Mouse (Mus musculus): ENCODE data around the gene Slc1a3. TPM values are rescaled to one million over a fixed set of nuclear protein-coding genes. Genes with fewer than 3 reads are reported as not detected.

Slc1a3 gene
- total RNA-seq, 2 experiments from 2014 or later: 294 to 295 TPM

- Histone ChIP-seq H3K4me3 (no peak overlapping the region), H3K27ac (no peak overlapping the region)
- TF ChIP-seq CTCF (IDR thresholded peaks at IDR 0.05): no peak
- intact Hi-C loops (cut with DNase I): no loop called here
- DNase-seq (ENCODE audit: extremely low spot score in 1 of 2, low spot score in 2 of 2): no peak
Observed at GRCm38 (mm10) chr15:8722386-8723100, 12.0 kb upstream of the Slc1a3 start.

GRCm38 (mm10) chr15:8721746-8722145 lies 11.2 kb upstream of the Slc1a3 start:
- Histone ChIP-seq H3K4me3 (no peak overlapping the region), H3K27ac (no peak overlapping the region)
- TF ChIP-seq CTCF (IDR thresholded peaks at IDR 0.05): no peak
- intact Hi-C loops (cut with DNase I): no loop called here
- DNase-seq (ENCODE audit: extremely low spot score in 1 of 2, low spot score in 2 of 2): no peak

GRCm38 (mm10) chr15:8721005-8721404 lies 10.4 kb upstream of the Slc1a3 start:
- TF ChIP-seq CTCF (IDR thresholded peaks at IDR 0.05): no peak
- H3K4me3 ChIP-seq: no peak overlapping the region
- intact Hi-C loops (cut with DNase I): no loop called here
- H3K27ac ChIP-seq: no peak overlapping the region
- no peak for DNase-seq (ENCODE audit: extremely low spot score in 1 of 2, low spot score in 2 of 2)

GRCm38 (mm10) chr15:8718496-8718895 lies 7.9 kb upstream of the Slc1a3 start:
- Histone ChIP-seq H3K27ac (no peak overlapping the region), H3K4me3 (no peak overlapping the region)
- no peak for DNase-seq (ENCODE audit: extremely low spot score in 1 of 2, low spot score in 2 of 2)
- intact Hi-C loops (cut with DNase I): no loop called here
- no peak for TF ChIP-seq CTCF (IDR thresholded peaks at IDR 0.05)

GRCm38 (mm10) chr15:8717021-8717571 lies 6.5 kb upstream of the Slc1a3 start:
- Histone ChIP-seq H3K27ac (peak overlapping the region; percentile 66), H3K4me3 (no peak overlapping the region)
- intact Hi-C loops (cut with DNase I): no loop called here
- no peak for DNase-seq (ENCODE audit: extremely low spot score in 1 of 2, low spot score in 2 of 2)
- no peak for TF ChIP-seq CTCF (IDR thresholded peaks at IDR 0.05)

GRCm38 (mm10) chr15:8716330-8716964 lies 5.9 kb upstream of the Slc1a3 start:
- peak overlapping the region; percentile 66 for H3K27ac ChIP-seq
- TF ChIP-seq CTCF (IDR thresholded peaks at IDR 0.05): no peak
- intact Hi-C loops (cut with DNase I): no loop called here
- no peak overlapping the region for H3K4me3 ChIP-seq
- no peak for DNase-seq (ENCODE audit: extremely low spot score in 1 of 2, low spot score in 2 of 2)

GRCm38 (mm10) chr15:8715666-8716065 lies 5.1 kb upstream of the Slc1a3 start:
- no peak for TF ChIP-seq CTCF (IDR thresholded peaks at IDR 0.05)
- no peak for DNase-seq (ENCODE audit: extremely low spot score in 1 of 2, low spot score in 2 of 2)
- no peak overlapping the region for H3K27ac ChIP-seq
- intact Hi-C loops (cut with DNase I): no loop called here
- no peak overlapping the region for H3K4me3 ChIP-seq

- intact Hi-C loops (cut with DNase I): loop anchor here (5.0 kb wide), 1 partner anchor 70 kb away; no protein-coding TSS in a partner anchor
- no peak for TF ChIP-seq CTCF (IDR thresholded peaks at IDR 0.05)
- DNase-seq (ENCODE audit: extremely low spot score in 1 of 2, low spot score in 2 of 2): no peak
- H3K27ac ChIP-seq: no peak overlapping the region
- H3K4me3 ChIP-seq: no peak overlapping the region
Observed at GRCm38 (mm10) chr15:8712433-8712984, 1.9 kb upstream of the Slc1a3 start.

GRCm38 (mm10) chr15:8711630-8712310 lies 1.2 kb upstream of the Slc1a3 start:
- no peak overlapping the region for H3K27ac ChIP-seq
- TF ChIP-seq CTCF (IDR thresholded peaks at IDR 0.05): no peak
- no peak for DNase-seq (ENCODE audit: extremely low spot score in 1 of 2, low spot score in 2 of 2)
- no peak overlapping the region for H3K4me3 ChIP-seq
- intact Hi-C loops (cut with DNase I): loop anchor here (5.0 kb wide), 1 partner anchor 71 kb away; no protein-coding TSS in a partner anchor

- TF ChIP-seq CTCF (IDR thresholded peaks at IDR 0.05): no peak
- intact Hi-C loops (cut with DNase I): loop anchor here (5.0 kb wide), 1 partner anchor 77 kb away; no protein-coding TSS in a partner anchor
- peak overlapping the region; percentile 67 for H3K4me3 ChIP-seq
- no peak for DNase-seq (ENCODE audit: extremely low spot score in 1 of 2, low spot score in 2 of 2)
- peak overlapping the region; percentile 85 for H3K27ac ChIP-seq
Observed at GRCm38 (mm10) chr15:8709578-8709977, 986 bp downstream of the Slc1a3 start.

GRCm38 (mm10) chr15:8706613-8707012 lies 4.0 kb downstream of the Slc1a3 start:
- peak overlapping the region; percentile 13; the same call in 1 of the 2 replicates for H3K4me3 ChIP-seq
- no peak for DNase-seq (ENCODE audit: extremely low spot score in 1 of 2, low spot score in 2 of 2)
- no peak for TF ChIP-seq CTCF (IDR thresholded peaks at IDR 0.05)
- peak overlapping the region; percentile 38; the same call in 1 of the 2 replicates for H3K27ac ChIP-seq
- intact Hi-C loops (cut with DNase I): loop anchor here (5.0 kb wide), 1 partner anchor 74 kb away; no protein-coding TSS in a partner anchor
